Mouse (Mus musculus) cortical plate, adult 2 months (tissue): ENCODE results near the gene Ube2e1. TPM values are rescaled to one million over a fixed set of nuclear protein-coding genes. Genes with fewer than 3 reads are reported as not detected.

Experiments
- H3K27ac ChIP-seq: fragments of 200-500 bp; 2 replicates; pipeline ENCODE4 v1.5.1; 2012; ENCODE audit warnings: low read length, control low read depth, inconsistent platforms; ENCODE audit not compliant: insufficient read depth
- H3K4me1 ChIP-seq: fragments of 200-500 bp; 2 replicates; pipeline ENCODE4 v1.6.1; 2011; ENCODE audit warnings: low read length; ENCODE audit not compliant: control insufficient read depth, insufficient read depth
- H3K4me3 ChIP-seq: fragments of 200-500 bp; 2 replicates; pipeline ENCODE4 v1.5.1; 2011; ENCODE audit warnings: mild to moderate bottlenecking, low read length, control low read depth; ENCODE audit not compliant: insufficient read depth
- CTCF ChIP-seq: fragments of 200-500 bp; IDR thresholded peaks from 2 replicates; pipeline ENCODE4 v1.5.1; 2011; ENCODE audit warnings: mild to moderate bottlenecking, control low read depth, low read length; ENCODE audit not compliant: insufficient read depth; ENCODE audit errors: extremely low read depth
- POLR2A ChIP-seq: fragments of 200-500 bp; IDR thresholded peaks from 2 replicates; pipeline ENCODE4 v1.6.1; 2011; ENCODE audit warnings: mild to moderate bottlenecking, low read length, control low read depth; ENCODE audit not compliant: insufficient read depth; ENCODE audit errors: extremely low read depth
- polyA plus RNA-seq: library from polyadenylated mRNA; depleted of rRNA; stranded (reverse); fragments of >200 nt; gene quantifications from 2 replicates; pipeline ENCODE4 v1.2.3, GENCODE M21; 2012; rRNA removed

Ube2e1 gene
- polyA plus RNA-seq: 103 and 111 TPM in 2 replicates

DNA sequence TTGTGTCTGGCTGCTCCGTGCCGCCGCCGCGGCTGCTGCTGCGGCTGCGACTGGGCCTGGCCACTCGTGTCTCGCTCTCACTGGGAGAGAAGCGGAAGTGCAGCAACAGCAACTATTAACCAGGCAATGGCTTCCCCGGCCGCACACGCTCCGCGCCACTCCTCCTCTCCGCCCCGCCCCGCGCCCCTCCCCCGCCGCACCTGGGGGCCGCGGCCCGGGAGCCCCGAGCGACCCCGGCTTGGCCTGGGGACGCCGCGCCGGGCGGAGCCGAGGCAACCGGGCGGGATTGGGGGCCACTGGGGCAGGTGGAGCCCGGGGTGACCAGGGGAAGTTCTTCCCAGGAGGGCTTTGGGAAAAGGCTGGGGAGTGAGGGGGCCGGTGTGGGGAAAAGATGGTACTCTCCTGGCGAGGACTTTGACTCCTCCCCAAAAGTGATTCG is at the start of gene Ube2e1:
Ube2e1 (minus strand) TSS at position 167 of the 439 bp plus-strand sequence.
- TF ChIP-seq CTCF (no peak), POLR2A (peak; percentile 54; the same call in 1 of the 2 replicates)
- H3K4me3 ChIP-seq: peak within 1 kb of the TSS; percentile 56
- H3K4me1 ChIP-seq: peaks cover 3% of the 10 kb centered on the region
- H3K27ac ChIP-seq: peak within 1 kb of the TSS; percentile 35

DNA sequence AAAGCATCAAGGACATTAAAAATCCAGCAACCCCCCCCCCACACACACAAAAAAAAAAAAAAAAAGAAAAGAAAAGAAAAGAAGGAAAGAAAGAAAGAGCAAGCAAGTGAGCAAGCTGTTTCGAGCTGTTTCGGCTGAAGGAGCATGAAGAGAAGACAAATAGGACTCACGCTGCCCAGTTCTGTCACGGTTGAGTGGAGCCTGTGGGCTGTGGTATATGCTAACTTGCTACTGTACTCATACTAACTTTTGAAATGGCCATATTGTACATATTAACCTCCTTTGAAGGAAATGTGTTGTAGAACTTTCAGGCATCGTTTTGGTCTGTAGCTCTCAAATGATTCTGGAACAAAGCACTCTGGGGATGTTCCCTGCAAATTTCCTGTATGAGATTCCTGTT is 48.2 kb upstream of the Ube2e1 start:
- no peak overlapping the region for H3K4me3 ChIP-seq
- TF ChIP-seq POLR2A (no peak), CTCF (no peak)
- H3K4me1 ChIP-seq: no peaks in the 10 kb centered on the region
- no peak overlapping the region for H3K27ac ChIP-seq

DNA sequence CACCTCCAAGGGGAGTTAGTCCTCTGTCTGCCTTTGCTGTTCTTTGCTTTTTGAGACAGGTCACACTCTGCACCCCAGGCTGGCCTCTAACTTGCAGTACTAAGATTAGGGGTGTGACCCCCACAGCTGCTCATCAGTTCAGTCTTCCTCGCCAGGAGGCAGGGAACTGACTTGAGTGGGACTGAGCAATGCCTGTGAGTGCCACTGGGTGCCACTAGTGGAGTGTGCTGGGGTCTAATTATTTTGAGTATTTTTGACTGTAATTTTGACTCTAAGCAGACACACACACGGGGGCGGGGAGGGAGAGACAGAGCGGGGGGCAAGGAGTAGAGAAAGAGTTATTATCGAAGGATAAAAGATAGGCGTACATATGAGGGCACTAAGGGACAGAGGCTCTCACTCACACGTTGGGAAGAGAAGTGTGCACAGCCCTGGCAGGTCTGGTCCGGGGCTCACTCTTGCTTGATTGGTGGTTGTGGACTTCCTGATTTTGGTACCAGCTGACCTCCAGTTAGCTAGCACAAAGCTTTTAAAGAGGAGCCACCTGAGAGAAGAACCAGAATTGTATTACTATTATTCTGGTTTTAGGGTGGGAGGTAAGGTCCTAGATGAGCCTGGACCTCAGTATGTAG is 46.4 kb upstream of the Ube2e1 start:
- Histone ChIP-seq H3K27ac (no peak overlapping the region), H3K4me3 (no peak overlapping the region), H3K4me1 (no peaks in the 10 kb centered on the region)
- TF ChIP-seq CTCF (peak; percentile 66), POLR2A (no peak)

DNA sequence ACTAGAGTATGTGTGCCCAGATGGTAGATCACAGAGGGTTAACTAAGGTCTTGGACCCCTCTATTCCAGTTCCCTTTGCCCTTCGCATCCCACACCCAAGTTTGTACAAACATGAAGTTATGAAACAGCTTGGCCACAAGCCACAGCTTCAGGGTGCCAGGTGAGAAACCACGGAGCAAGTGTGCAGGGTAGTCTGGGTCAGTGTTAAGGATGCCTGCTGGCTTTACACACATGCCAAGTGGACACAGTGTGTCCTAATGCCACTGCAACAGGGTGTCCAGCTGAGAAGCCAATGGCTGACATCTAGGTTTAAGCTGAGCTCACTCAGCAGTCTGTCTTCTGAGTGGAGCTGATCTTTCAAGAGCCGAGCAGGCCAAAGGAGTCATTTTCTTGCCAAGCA is 44.5 kb upstream of the Ube2e1 start:
- TF ChIP-seq POLR2A: no peak
- Histone ChIP-seq H3K4me1 (no peaks in the 10 kb centered on the region), H3K27ac (no peak overlapping the region)

DNA sequence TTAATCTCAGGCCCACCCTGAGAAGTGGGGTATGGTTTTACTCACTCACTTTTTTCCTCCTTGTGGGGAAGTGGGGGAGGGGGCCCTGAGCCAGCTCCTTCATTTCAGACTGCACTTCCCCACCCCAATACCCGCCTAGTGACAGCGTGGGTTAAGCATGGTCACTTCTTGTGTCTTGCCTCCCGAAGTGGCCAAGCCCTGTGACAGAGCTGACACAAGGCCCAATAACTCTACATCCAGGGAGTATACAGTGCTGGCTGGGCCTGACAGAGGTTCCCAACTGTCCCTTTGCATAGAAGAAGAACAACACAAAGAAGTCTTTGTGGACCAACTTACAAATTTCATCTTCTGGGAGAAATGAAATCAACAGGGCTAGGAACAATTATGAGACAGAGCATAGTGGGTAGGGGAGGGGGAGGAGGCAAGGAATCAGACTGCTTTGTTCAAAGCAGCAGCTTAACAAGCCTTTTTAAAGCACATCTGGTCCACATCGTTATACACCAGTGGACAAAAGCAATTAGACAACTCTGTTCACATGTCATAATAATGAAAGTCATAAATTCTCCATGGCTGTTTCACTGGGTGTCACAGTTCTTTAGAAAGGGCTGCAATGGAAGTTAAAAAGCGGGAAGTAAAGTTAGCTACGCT is 42.2 kb upstream of the Ube2e1 start:
- Histone ChIP-seq H3K4me1 (no peaks in the 10 kb centered on the region), H3K4me3 (no peak overlapping the region), H3K27ac (no peak overlapping the region)
- TF ChIP-seq CTCF (no peak), POLR2A (no peak)

More for the DNA sequence above, 44.5 kb upstream of the Ube2e1 start:
- H3K4me3 ChIP-seq: no peak overlapping the region

DNA sequence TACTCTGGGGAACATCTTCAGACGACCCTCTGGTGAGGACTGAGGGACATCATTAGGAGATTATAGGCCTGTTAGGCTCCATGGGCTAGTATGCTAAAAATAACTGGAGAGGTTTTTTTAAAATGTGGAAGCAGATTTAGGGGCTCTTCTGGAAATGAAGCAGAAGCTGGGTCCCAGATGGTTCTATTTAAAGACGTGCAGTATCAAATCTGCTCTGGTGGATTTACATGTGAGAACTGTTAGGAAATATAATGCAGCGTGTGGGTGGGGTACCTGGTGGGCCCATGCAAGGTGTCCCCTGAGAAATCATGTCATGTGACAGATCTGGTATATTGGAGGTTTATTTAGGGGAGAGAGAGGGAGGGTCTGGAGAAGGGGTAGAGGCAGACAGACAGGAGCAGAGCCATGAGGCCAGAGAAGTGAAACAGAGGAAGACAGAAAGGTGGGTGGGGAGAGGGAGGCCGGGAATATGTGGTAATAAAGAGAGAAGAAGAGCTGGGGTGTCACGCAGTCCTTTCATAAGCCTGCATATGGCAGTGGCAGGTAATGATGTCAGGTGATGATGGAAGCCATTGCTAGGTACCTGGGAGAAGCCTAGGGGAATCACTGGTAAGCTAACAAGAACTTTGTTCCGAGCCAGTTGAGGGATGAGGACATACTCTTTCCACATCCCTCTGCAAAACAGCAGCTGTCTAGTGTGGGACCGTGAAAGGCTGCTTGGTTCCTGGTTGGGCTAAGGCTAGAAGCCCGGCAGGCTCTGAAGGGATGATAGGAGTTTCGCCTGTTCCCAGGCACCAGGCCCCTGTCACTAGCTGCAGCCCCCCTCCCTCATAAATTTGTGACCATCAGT is 41.3 kb upstream of the Ube2e1 start:
- no peak overlapping the region for H3K27ac ChIP-seq
- H3K4me3 ChIP-seq: no peak overlapping the region
- H3K4me1 ChIP-seq: no peaks in the 10 kb centered on the region
- TF ChIP-seq CTCF: no peak
- TF ChIP-seq POLR2A: no peak

DNA sequence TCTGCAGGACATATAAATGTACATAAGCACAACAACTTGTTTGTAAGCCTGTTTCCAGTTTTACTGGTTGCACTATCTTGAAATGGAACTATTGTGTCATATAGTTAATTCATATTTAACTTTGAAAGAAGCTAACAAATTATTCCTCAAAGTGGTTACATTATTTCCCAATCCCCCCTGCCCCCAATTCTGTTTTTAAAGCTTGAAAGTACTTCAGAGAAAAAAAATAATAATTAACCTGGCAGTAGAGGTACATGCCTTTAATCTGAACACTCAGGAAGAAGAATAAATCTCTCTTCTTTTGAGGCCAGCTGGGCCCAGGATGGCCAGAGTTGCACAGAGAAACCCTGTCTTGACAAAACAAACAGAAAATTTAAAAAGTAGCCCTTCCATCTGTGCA is 37.4 kb upstream of the Ube2e1 start:
- no peak overlapping the region for H3K27ac ChIP-seq
- no peak overlapping the region for H3K4me3 ChIP-seq
- TF ChIP-seq CTCF (no peak), POLR2A (no peak)
- no peaks in the 10 kb centered on the region for H3K4me1 ChIP-seq

DNA sequence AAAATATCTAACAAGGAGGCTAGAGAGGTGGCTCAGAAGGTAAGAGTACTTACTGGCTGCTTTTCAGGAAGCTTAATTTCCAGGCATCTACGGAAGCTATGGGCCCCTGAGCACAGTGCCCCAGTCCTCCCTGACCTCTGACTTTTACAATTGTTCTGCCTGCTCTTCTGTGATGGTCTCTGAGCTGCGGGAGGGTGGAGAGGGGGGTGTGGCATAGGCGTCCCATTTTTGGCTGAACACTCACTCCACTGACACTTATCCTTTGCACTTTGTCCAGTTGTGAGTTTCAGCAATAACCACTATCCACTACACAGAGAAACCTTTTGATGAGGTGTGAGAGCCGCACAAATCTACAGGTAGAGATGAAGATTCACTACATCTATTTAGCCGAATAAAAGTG is 35.4 kb upstream of the Ube2e1 start:
- Histone ChIP-seq H3K4me1 (no peaks in the 10 kb centered on the region), H3K4me3 (no peak overlapping the region), H3K27ac (no peak overlapping the region)
- no peak for TF ChIP-seq POLR2A
- TF ChIP-seq CTCF: no peak

DNA sequence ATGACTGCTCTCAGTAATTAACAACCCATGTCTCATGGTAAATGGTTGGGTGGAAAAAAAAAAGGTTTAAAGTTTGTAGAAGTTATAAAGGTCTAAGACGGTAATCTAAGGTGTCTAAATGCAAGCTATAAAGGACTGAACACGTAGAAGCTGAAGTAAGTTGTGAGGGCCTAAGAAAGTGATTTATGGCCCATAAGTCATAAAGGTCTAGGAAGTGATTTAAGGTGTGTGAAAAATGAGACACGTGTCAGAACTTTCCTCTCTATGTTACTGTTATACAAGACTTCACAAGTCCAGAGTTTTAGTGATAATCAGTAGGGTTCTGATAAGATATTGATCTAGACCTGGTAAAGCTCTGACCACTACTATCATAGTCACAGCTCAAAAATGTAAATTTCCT is 32.7 kb upstream of the Ube2e1 start:
- H3K4me3 ChIP-seq: no peak overlapping the region
- TF ChIP-seq CTCF: no peak
- no peak for TF ChIP-seq POLR2A
- H3K27ac ChIP-seq: no peak overlapping the region
- no peaks in the 10 kb centered on the region for H3K4me1 ChIP-seq
